Mouse (Mus musculus): ENCODE results near the gene Tmem176b.

The Tmem176b gene

GRCm38 (mm10) chr6:48787867-48788266 lies 53.4 kb downstream of the Tmem176b start:
- in situ Hi-C loops (cut with MboI, MseI): no loop called here

- in situ Hi-C loops (cut with MboI, MseI): no loop called here
Observed at GRCm38 (mm10) chr6:48785601-48786000, 55.7 kb downstream of the Tmem176b start.

- in situ Hi-C loops (cut with MboI, MseI): no loop called here
Observed at GRCm38 (mm10) chr6:48785189-48785588, 56.1 kb downstream of the Tmem176b start.

- in situ Hi-C loops (cut with MboI, MseI): no loop called here
Observed at GRCm38 (mm10) chr6:48784406-48784805, 56.9 kb downstream of the Tmem176b start.

All from T-helper 1 cell (primary cell).